Mouse (Mus musculus) testis, adult 2 months (tissue): ENCODE data around the gene Adi1. TPM values are rescaled to one million over a fixed set of nuclear protein-coding genes. Genes with fewer than 3 reads are reported as not detected.

Experiments
- H3K27ac ChIP-seq: fragments of 200-500 bp; 2 replicates; pipeline ENCODE4 v1.5.1; 2012; ENCODE audit warnings: low read depth, low read length; ENCODE audit not compliant: control insufficient read depth, insufficient read depth
- H3K27me3 ChIP-seq: fragments of 200-500 bp; 2 replicates; pipeline ENCODE4 v1.6.1; 2012; ENCODE audit warnings: mild to moderate bottlenecking, low read length, moderate library complexity; ENCODE audit not compliant: control insufficient read depth, insufficient read depth
- H3K36me3 ChIP-seq: fragments of 200-500 bp; 2 replicates; pipeline ENCODE4 v1.6.1; 2012; ENCODE audit warnings: mild to moderate bottlenecking, low read length; ENCODE audit not compliant: control insufficient read depth, insufficient read depth
- H3K4me1 ChIP-seq: fragments of 200-500 bp; 2 replicates; pipeline ENCODE4 v1.6.1; 2012; ENCODE audit warnings: low read length; ENCODE audit not compliant: control insufficient read depth, insufficient read depth
- H3K4me3 ChIP-seq: fragments of 200-500 bp; 2 replicates; pipeline ENCODE4 v1.5.1; 2012; ENCODE audit warnings: low read depth, mild to moderate bottlenecking, low read length, moderate library complexity, mixed read lengths; ENCODE audit not compliant: control insufficient read depth
- CTCF ChIP-seq: fragments of 200-500 bp; IDR thresholded peaks from 2 replicates; pipeline ENCODE4 v1.5.1; 2012; ENCODE audit warnings: low read depth, mild to moderate bottlenecking, inconsistent platforms, low read length, moderate library complexity; ENCODE audit not compliant: control insufficient read depth, insufficient read depth, insufficient replicate concordance
- POLR2A ChIP-seq: fragments of 200-500 bp; IDR thresholded peaks from 2 replicates; pipeline ENCODE4 v1.6.1; 2012; ENCODE audit warnings: low read depth, mild to moderate bottlenecking, inconsistent platforms, low read length, moderate library complexity; ENCODE audit not compliant: control insufficient read depth
- polyA plus RNA-seq: library from polyadenylated mRNA; depleted of rRNA; stranded (reverse); fragments of >200 nt; gene quantifications from 2 replicates; pipeline ENCODE4 v1.2.3, GENCODE M21; 2012

Gene Adi1
- polyA plus RNA-seq, 1 experiment, result 4.1 TPM

DNA sequence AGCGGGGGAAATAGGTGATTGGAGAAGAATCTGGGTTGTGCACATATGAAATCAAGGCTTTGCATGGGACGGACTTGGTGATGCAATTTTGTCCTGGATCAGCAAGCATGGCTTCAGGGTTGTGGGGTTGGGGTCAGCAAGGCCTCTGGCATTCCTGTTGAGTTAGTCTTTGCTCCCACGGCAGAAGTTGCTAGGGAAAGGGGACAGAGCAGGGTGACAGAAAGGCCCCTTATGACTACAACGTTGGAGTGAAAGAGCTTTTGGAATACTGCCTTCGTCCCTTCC lies 836 bp downstream of the Adi1 start:
- H3K4me3 ChIP-seq, result peak overlapping the region; percentile 90
- H3K27me3 ChIP-seq, result no peaks in the 10 kb centered on the region
- TF ChIP-seq CTCF, result no peak
- no peak for TF ChIP-seq POLR2A
- H3K36me3 ChIP-seq, result no peaks in the 10 kb centered on the region
- H3K27ac ChIP-seq, result peak overlapping the region; percentile 57
- H3K4me1 ChIP-seq, result peaks cover 11% of the 10 kb centered on the region

- H3K4me3 ChIP-seq, result no peak overlapping the region
- no peaks in the 10 kb centered on the region for H3K4me1 ChIP-seq
- H3K27me3 ChIP-seq, result no peaks in the 10 kb centered on the region
- no peaks in the 10 kb centered on the region for H3K36me3 ChIP-seq
- H3K27ac ChIP-seq, result no peak overlapping the region
- TF ChIP-seq CTCF, result no peak
- TF ChIP-seq POLR2A, result no peak
Observed at GRCm38 (mm10) chr12:28684674-28685073, 9.6 kb downstream of the Adi1 start.

DNA sequence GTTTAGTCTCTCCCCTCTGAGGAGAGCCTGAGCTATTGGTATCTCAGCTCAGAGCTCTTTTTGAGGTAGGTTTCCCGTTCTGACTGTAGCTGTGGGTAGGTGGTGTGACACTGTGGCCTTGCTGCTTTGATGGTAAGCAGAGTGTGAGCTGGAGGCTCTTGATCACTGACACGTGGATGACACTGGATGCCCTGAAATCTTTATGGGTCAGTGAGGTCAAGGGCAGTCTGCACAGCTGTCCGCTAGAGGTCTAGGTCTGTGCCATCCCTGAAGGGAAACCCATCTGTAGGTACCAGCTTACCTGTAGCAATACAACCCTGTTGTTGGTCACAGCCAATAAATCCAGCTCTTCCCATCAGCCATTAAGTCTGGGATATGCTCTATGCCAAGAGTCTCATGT lies 10.7 kb downstream of the Adi1 start:
- Histone ChIP-seq H3K4me3 (no peak overlapping the region), H3K4me1 (no peaks in the 10 kb centered on the region), H3K27ac (no peak overlapping the region), H3K27me3 (no peaks in the 10 kb centered on the region), H3K36me3 (no peaks in the 10 kb centered on the region)
- TF ChIP-seq CTCF (no peak), POLR2A (no peak)

- H3K4me1 ChIP-seq, result no peaks in the 10 kb centered on the region
- no peaks in the 10 kb centered on the region for H3K27me3 ChIP-seq
- no peak overlapping the region for H3K27ac ChIP-seq
- H3K36me3 ChIP-seq, result no peaks in the 10 kb centered on the region
- no peak overlapping the region for H3K4me3 ChIP-seq
- TF ChIP-seq POLR2A, result no peak
- TF ChIP-seq CTCF, result no peak
Observed at GRCm38 (mm10) chr12:28686199-28686879, 11.3 kb downstream of the Adi1 start.

- H3K4me3 ChIP-seq, result no peak overlapping the region
- peaks cover 1% of the 10 kb centered on the region; the same call in 1 of the 2 replicates for H3K36me3 ChIP-seq
- TF ChIP-seq CTCF, result no peak
- no peak for TF ChIP-seq POLR2A
- no peaks in the 10 kb centered on the region for H3K4me1 ChIP-seq
- H3K27me3 ChIP-seq, result no peaks in the 10 kb centered on the region
- H3K27ac ChIP-seq, result no peak overlapping the region
Observed at GRCm38 (mm10) chr12:28688996-28689395, 14.0 kb downstream of the Adi1 start.

- Histone ChIP-seq H3K27ac (no peak overlapping the region), H3K4me3 (no peak overlapping the region), H3K36me3 (peaks cover 1% of the 10 kb centered on the region; the same call in 1 of the 2 replicates), H3K4me1 (no peaks in the 10 kb centered on the region), H3K27me3 (no peaks in the 10 kb centered on the region)
- TF ChIP-seq POLR2A (no peak), CTCF (no peak)
Observed at GRCm38 (mm10) chr12:28690730-28691129, 15.7 kb downstream of the Adi1 start.

GRCm38 (mm10) chr12:28693738-28694137 lies 18.7 kb downstream of the Adi1 start:
- Histone ChIP-seq H3K4me3 (no peak overlapping the region), H3K4me1 (no peaks in the 10 kb centered on the region), H3K27ac (no peak overlapping the region), H3K36me3 (peaks cover 1% of the 10 kb centered on the region; the same call in 1 of the 2 replicates), H3K27me3 (no peaks in the 10 kb centered on the region)
- TF ChIP-seq POLR2A, result no peak
- TF ChIP-seq CTCF, result no peak

DNA sequence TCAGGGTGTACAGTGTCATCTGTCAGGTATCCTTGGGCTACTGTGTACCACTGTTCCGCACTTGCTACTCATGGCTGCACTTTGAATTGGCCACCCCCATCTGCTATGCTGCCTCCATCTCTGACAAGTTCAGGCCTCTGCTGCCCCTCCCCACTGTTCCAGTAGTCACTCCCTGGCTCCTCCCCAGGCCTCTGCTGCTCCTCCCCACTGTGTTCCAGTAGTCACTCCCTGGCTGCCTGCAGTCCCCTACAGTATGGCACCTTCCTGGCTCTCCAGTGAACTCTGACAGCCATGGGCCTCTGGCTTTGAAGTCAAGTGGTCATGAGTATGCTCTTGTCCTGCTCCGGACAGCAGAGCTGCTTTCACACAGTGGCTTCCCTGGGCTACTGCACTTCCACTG lies 19.2 kb downstream of the Adi1 start:
- no peak overlapping the region for H3K27ac ChIP-seq
- TF ChIP-seq CTCF, result no peak
- no peak for TF ChIP-seq POLR2A
- no peak overlapping the region for H3K4me3 ChIP-seq
- no peaks in the 10 kb centered on the region for H3K4me1 ChIP-seq
- no peaks in the 10 kb centered on the region for H3K27me3 ChIP-seq
- peaks cover 1% of the 10 kb centered on the region; the same call in 1 of the 2 replicates for H3K36me3 ChIP-seq
